Mouse (Mus musculus) liver, embryonic 16.5 days (tissue): Measurements from ENCODE around the gene D330020A13Rik. TPM values are rescaled to one million over a fixed set of nuclear protein-coding genes. Genes with fewer than 3 reads are reported as not detected.
A peak's percentile ranks its signal among the peaks of the same experiment; 100 is the strongest.

ENCODE experiments used
- ATAC-seq: fragments of 200-750 bp; cut with Nextera tagmentation; 2 replicates; pipeline ENCODE4 v1.8.0; 2017; ENCODE audit warnings: low read depth, mild to moderate bottlenecking, moderate number of reproducible peaks, moderate library complexity
- H3K27ac ChIP-seq: fragments of 300-500 bp; sonication (generic); 2 replicates; pipeline ENCODE4 v1.5.1; 2014; ENCODE audit warnings: mild to moderate bottlenecking, low read length
- H3K27me3 ChIP-seq: fragments of 300-500 bp; sonication (generic); 2 replicates; pipeline ENCODE4 v1.6.1; 2014; ENCODE audit warnings: low read depth, low read length, mixed read lengths; ENCODE audit not compliant: control insufficient read depth, insufficient read depth
- H3K36me3 ChIP-seq: fragments of 300-500 bp; sonication (generic); 2 replicates; pipeline ENCODE4 v1.6.1; 2014; ENCODE audit warnings: mild to moderate bottlenecking; ENCODE audit not compliant: control insufficient read depth, insufficient read depth
- H3K4me1 ChIP-seq: fragments of 300-500 bp; sonication (generic); 2 replicates; pipeline ENCODE4 v1.6.1; 2014; ENCODE audit warnings: low read depth, low read length, mixed read lengths; ENCODE audit not compliant: control insufficient read depth
- H3K4me2 ChIP-seq: fragments of 300-500 bp; sonication (generic); 2 replicates; pipeline ENCODE4 v1.6.1; 2014; ENCODE audit warnings: low read depth, low read length, mixed read lengths
- H3K4me3 ChIP-seq: fragments of 300-500 bp; sonication (generic); 2 replicates; pipeline ENCODE4 v1.5.1; 2014; ENCODE audit warnings: low read depth, mild to moderate bottlenecking, low read length
- H3K9ac ChIP-seq: fragments of 300-500 bp; sonication (generic); 2 replicates; pipeline ENCODE4 v1.6.1; 2014; ENCODE audit warnings: low read depth, low read length
- H3K9me3 ChIP-seq: fragments of 300-500 bp; sonication (generic); replicated peaks from 2 replicates; pipeline ENCODE4 v1.6.1; 2016; ENCODE audit warnings: low read length; ENCODE audit not compliant: control insufficient read depth
- WGBS: fragments of 180-500 bp; shearing (Covaris S2); extraction: QIAGEN DNeasy Blood & Tissue Kit; methylation state at CpG from one replicate; pipeline ENCODE4 v1.1.7; 2014; ENCODE audit not compliant: insufficient replicate concordance; 5-methylcytosine and 5-hydroxymethylcytosine counted together
- polyA plus RNA-seq: library from polyadenylated mRNA; unstranded; fragments of >200 nt; fragmentation: Nextera tagmentation; extraction: Ambion mirVana; gene quantifications from 2 replicates; pipeline ENCODE4 v1.2.1, GENCODE M21; 2015

The D330020A13Rik gene
- polyA plus RNA-seq = not detected in 2 replicates

GRCm38 (mm10) chr6:120294056-120294784 lies at the start of gene D330020A13Rik, which contains the start of gene B4galnt3:
Gene D330020A13Rik (plus strand): TSS chr6:120294364.
Gene B4galnt3 (minus strand): TSS chr6:120294559.
- H3K9ac ChIP-seq = no peak within 1 kb of the TSS
- WGBS = under 1% methylated on average over 77 of the region's 79 CpGs
- H3K9me3 ChIP-seq = no peaks in the 10 kb centered on the region
- no peak within 1 kb of the TSS for H3K27ac ChIP-seq
- H3K36me3 ChIP-seq = no peaks in the 10 kb centered on the region
- 0 out of 2 replicates have a peak, but pooled peaks have one; percentile 13 for ATAC-seq
- H3K4me1 ChIP-seq = peaks cover 4% of the 10 kb centered on the region
- H3K4me2 ChIP-seq = peak within 1 kb of the TSS; percentile 71
- H3K4me3 ChIP-seq = peak within 1 kb of the TSS; percentile 53
- H3K27me3 ChIP-seq = peaks cover 45% of the 10 kb centered on the region

- Histone ChIP-seq H3K9ac (no peak overlapping the region), H3K4me2 (no peak overlapping the region), H3K4me3 (no peak overlapping the region), H3K27me3 (no peaks in the 10 kb centered on the region), H3K4me1 (no peaks in the 10 kb centered on the region), H3K27ac (no peak overlapping the region), H3K36me3 (no peaks in the 10 kb centered on the region), H3K9me3 (no peaks in the 10 kb centered on the region)
- no peak for ATAC-seq
- 57% methylated on average over 5 of the region's 5 CpGs for WGBS
Observed at GRCm38 (mm10) chr6:120246676-120247075, 47.5 kb upstream of the D330020A13Rik start.

- Histone ChIP-seq H3K4me3 (no peak overlapping the region), H3K27me3 (no peaks in the 10 kb centered on the region), H3K9ac (no peak overlapping the region), H3K36me3 (no peaks in the 10 kb centered on the region), H3K4me1 (no peaks in the 10 kb centered on the region), H3K27ac (no peak overlapping the region), H3K4me2 (no peak overlapping the region), H3K9me3 (no peaks in the 10 kb centered on the region)
- no peak for ATAC-seq
- 52% methylated on average over 5 of the region's 5 CpGs for WGBS
Observed at GRCm38 (mm10) chr6:120249831-120250230, 44.3 kb upstream of the D330020A13Rik start.

- no peak overlapping the region for H3K9ac ChIP-seq
- H3K9me3 ChIP-seq = no peaks in the 10 kb centered on the region
- no peaks in the 10 kb centered on the region for H3K27me3 ChIP-seq
- H3K36me3 ChIP-seq = no peaks in the 10 kb centered on the region
- no peak overlapping the region for H3K4me3 ChIP-seq
- 49% methylated on average over 7 of the region's 7 CpGs for WGBS
- H3K27ac ChIP-seq = no peak overlapping the region
- H3K4me1 ChIP-seq = no peaks in the 10 kb centered on the region
- no peak for ATAC-seq
- no peak overlapping the region for H3K4me2 ChIP-seq
Observed at GRCm38 (mm10) chr6:120251010-120251409, 43.2 kb upstream of the D330020A13Rik start.

- Histone ChIP-seq H3K9me3 (no peaks in the 10 kb centered on the region), H3K36me3 (no peaks in the 10 kb centered on the region), H3K4me1 (no peaks in the 10 kb centered on the region), H3K4me3 (no peak overlapping the region), H3K9ac (no peak overlapping the region), H3K4me2 (no peak overlapping the region), H3K27ac (no peak overlapping the region), H3K27me3 (no peaks in the 10 kb centered on the region)
- no peak for ATAC-seq
- 55% methylated on average over 2 of the region's 2 CpGs for WGBS
Observed at GRCm38 (mm10) chr6:120252741-120253140, 41.4 kb upstream of the D330020A13Rik start.

GRCm38 (mm10) chr6:120254640-120255039 lies 39.5 kb upstream of the D330020A13Rik start:
- no peak overlapping the region for H3K4me2 ChIP-seq
- H3K4me3 ChIP-seq = no peak overlapping the region
- ATAC-seq = no peak
- H3K9me3 ChIP-seq = no peaks in the 10 kb centered on the region
- no peaks in the 10 kb centered on the region for H3K36me3 ChIP-seq
- 48% methylated on average over 4 of the region's 4 CpGs for WGBS
- no peaks in the 10 kb centered on the region for H3K4me1 ChIP-seq
- no peaks in the 10 kb centered on the region for H3K27me3 ChIP-seq
- H3K9ac ChIP-seq = no peak overlapping the region
- H3K27ac ChIP-seq = no peak overlapping the region

GRCm38 (mm10) chr6:120255144-120255543 lies 39.0 kb upstream of the D330020A13Rik start:
- no peak overlapping the region for H3K9ac ChIP-seq
- no peak overlapping the region for H3K27ac ChIP-seq
- WGBS = 56% methylated on average over 4 of the region's 4 CpGs
- no peaks in the 10 kb centered on the region for H3K27me3 ChIP-seq
- no peak overlapping the region for H3K4me3 ChIP-seq
- ATAC-seq = no peak
- no peaks in the 10 kb centered on the region for H3K4me1 ChIP-seq
- no peaks in the 10 kb centered on the region for H3K9me3 ChIP-seq
- no peak overlapping the region for H3K4me2 ChIP-seq
- no peaks in the 10 kb centered on the region for H3K36me3 ChIP-seq

GRCm38 (mm10) chr6:120255701-120256100 lies 38.5 kb upstream of the D330020A13Rik start:
- no peaks in the 10 kb centered on the region for H3K36me3 ChIP-seq
- no peaks in the 10 kb centered on the region for H3K4me1 ChIP-seq
- no peak overlapping the region for H3K9ac ChIP-seq
- no peak overlapping the region for H3K4me3 ChIP-seq
- H3K27me3 ChIP-seq = no peaks in the 10 kb centered on the region
- WGBS = 53% methylated on average over 12 of the region's 12 CpGs
- no peak overlapping the region for H3K27ac ChIP-seq
- H3K4me2 ChIP-seq = no peak overlapping the region
- H3K9me3 ChIP-seq = no peaks in the 10 kb centered on the region
- no peak for ATAC-seq

GRCm38 (mm10) chr6:120256431-120256935 lies 37.7 kb upstream of the D330020A13Rik start:
- Histone ChIP-seq H3K27ac (no peak overlapping the region), H3K9ac (no peak overlapping the region), H3K4me1 (no peaks in the 10 kb centered on the region), H3K4me2 (no peak overlapping the region), H3K4me3 (no peak overlapping the region), H3K9me3 (no peaks in the 10 kb centered on the region), H3K27me3 (no peaks in the 10 kb centered on the region), H3K36me3 (no peaks in the 10 kb centered on the region)
- 43% methylated on average over 5 of the region's 5 CpGs for WGBS
- no peak for ATAC-seq
